Mouse (Mus musculus): ENCODE data around the gene Tmem150a. TPM values are rescaled to one million over a fixed set of nuclear protein-coding genes. Genes with fewer than 3 reads are reported as not detected.

Tmem150a gene
- 14.8 and 15.4 TPM in 2 replicates for polyA plus RNA-seq (2015; fragmentation: Nextera tagmentation; extraction: Ambion mirVana)

- Histone ChIP-seq H3K4me3 (replicated peaks) (peak within 1 kb of the TSS; percentile 62), H3K9ac (peak within 1 kb of the TSS; percentile 52), H3K4me1 (peaks cover 33% of the 10 kb centered on the region; the same call in 1 of the 2 replicates), H3K4me2 (peak within 1 kb of the TSS; percentile 86), H3K27me3 (replicated peaks) (no peaks in the 10 kb centered on the region), H3K36me3 (peaks cover 20% of the 10 kb centered on the region; the same call in 1 of the 2 replicates), H3K9me3 (no peaks in the 10 kb centered on the region), H3K27ac (peak within 1 kb of the TSS; percentile 36; the same call in 1 of the 2 replicates)
- 0% methylated on average over 67 of the region's 71 CpGs for WGBS
- ATAC-seq (ENCODE audit: insufficient read depth, low FRiP score, low read depth): peak; percentile 88
Measured at GRCm38 (mm10) chr6:72355066-72355911, at the start of gene Tmem150a. Gene Tmem150a, plus strand, starts transcription at chr6:72355447.

DNA sequence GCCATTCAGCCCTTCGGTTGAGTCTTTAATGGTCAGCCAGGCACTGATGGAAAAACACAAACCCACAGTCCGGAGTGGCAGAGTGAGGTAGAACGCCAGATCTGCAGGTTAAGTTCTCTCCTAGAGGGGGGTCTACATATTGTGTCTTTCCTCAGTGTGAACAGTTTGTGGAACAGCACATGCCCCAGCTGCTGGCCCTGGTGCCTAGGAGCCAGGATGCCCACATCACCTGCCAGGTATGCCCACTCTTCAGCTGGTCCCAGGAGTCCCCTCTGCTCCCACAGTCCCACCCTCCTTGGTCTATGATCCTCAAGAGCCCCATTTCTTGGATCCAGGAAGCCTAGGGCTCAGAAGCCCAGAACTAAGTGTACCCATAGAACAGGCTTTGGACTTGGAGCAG is 43.0 kb upstream of the Tmem150a start:
- no peak for ATAC-seq (ENCODE audit: insufficient read depth, low FRiP score, low read depth)
- Histone ChIP-seq H3K4me2 (no peak overlapping the region), H3K27ac (no peak overlapping the region), H3K4me1 (no peaks in the 10 kb centered on the region), H3K9me3 (no peaks in the 10 kb centered on the region), H3K4me3 (replicated peaks) (no peak overlapping the region), H3K9ac (no peak overlapping the region), H3K27me3 (replicated peaks) (no peaks in the 10 kb centered on the region), H3K36me3 (0 out of 2 replicates have a peak, but pooled peaks cover 2% of the 10 kb centered on the region)
- whole genome bisulfite sequencing: 91% methylated on average over 3 of the region's 3 CpGs

DNA sequence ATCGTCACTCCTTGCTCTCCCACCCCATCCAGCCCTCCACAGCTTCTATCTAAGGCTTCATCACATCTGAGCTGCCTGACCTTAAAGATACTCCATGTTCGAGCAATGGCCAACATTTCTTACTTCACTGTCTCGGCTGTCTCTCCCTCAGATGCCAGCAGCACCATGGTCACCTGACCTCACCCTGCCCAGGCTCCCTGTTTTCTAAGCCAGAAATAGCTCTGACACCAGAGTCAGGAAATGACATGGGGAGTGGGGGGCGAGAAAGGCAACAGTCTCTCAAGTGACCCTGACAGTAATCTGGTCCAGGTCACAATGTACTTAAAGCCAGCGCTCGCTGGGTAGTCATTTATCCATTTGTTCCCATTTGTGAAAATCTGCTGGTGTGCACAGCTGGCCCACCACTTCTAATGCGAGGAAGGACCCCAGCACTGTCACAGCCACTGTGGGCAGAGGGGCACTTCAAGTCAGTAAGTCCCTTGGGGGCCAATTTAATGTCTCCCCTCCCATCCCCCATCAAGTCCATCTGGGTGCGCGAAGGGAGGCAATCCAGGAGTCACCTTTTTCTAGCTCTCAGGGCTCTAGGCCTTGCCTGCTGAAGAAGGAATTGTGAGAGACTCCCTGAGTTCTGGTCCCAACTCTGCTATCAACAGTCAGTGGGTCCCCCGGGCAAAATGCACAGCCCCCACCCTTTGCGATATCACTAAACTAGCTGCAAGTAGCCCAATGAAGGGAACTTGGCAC is 42.0 kb upstream of the Tmem150a start:
- ATAC-seq (ENCODE audit: insufficient read depth, low FRiP score, low read depth): no peak
- Histone ChIP-seq H3K27me3 (replicated peaks) (no peaks in the 10 kb centered on the region), H3K27ac (no peak overlapping the region), H3K9me3 (no peaks in the 10 kb centered on the region), H3K9ac (no peak overlapping the region), H3K4me1 (no peaks in the 10 kb centered on the region), H3K36me3 (0 out of 2 replicates have a peak, but pooled peaks cover 7% of the 10 kb centered on the region), H3K4me2 (no peak overlapping the region), H3K4me3 (replicated peaks) (no peak overlapping the region)
- WGBS: 84% methylated on average over 11 of the region's 11 CpGs

- ATAC-seq (ENCODE audit: insufficient read depth, low FRiP score, low read depth): no peak
- H3K27ac ChIP-seq: no peak overlapping the region
- H3K36me3 ChIP-seq: peaks cover 23% of the 10 kb centered on the region
Measured at GRCm38 (mm10) chr6:72315384-72315783, 39.9 kb upstream of the Tmem150a start.

DNA sequence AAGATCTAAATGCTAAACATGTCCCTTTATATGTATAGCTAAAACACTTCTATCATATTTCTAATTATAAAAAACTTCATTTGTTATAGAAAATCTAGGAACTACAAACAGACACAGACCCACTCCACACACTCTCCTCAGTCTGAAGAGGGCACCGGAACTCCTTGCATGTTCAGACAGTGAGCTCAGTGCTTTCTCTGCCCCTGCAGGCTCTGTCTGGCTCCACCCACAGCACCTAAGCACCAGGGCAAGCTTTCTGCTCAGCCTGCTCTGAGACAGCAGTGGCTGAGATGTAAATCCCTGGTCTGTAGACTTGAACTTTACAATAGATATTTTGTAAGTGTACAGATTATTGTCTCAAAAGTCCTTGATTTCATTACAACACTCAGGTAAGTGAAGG is 39.2 kb upstream of the Tmem150a start:
- Histone ChIP-seq H3K4me3 (replicated peaks) (no peak overlapping the region), H3K4me1 (no peaks in the 10 kb centered on the region), H3K27me3 (replicated peaks) (no peaks in the 10 kb centered on the region), H3K9me3 (no peaks in the 10 kb centered on the region), H3K9ac (no peak overlapping the region), H3K27ac (no peak overlapping the region), H3K36me3 (peaks cover 28% of the 10 kb centered on the region), H3K4me2 (no peak overlapping the region)
- 67% methylated on average over 1 of the region's 1 CpGs for WGBS
- ATAC-seq (ENCODE audit: insufficient read depth, low FRiP score, low read depth): no peak

More at GRCm38 (mm10) chr6:72315384-72315783, 39.9 kb upstream of the Tmem150a start:
- Histone ChIP-seq H3K27me3 (replicated peaks) (no peaks in the 10 kb centered on the region), H3K4me1 (no peaks in the 10 kb centered on the region), H3K9ac (no peak overlapping the region), H3K9me3 (no peaks in the 10 kb centered on the region), H3K4me3 (replicated peaks) (no peak overlapping the region), H3K4me2 (no peak overlapping the region)
- 84% methylated on average over 2 of the region's 2 CpGs for WGBS

- no peak for ATAC-seq (ENCODE audit: insufficient read depth, low FRiP score, low read depth)
- Histone ChIP-seq H3K36me3 (peaks cover 37% of the 10 kb centered on the region), H3K27me3 (replicated peaks) (no peaks in the 10 kb centered on the region), H3K4me2 (no peak overlapping the region), H3K4me1 (no peaks in the 10 kb centered on the region), H3K9ac (no peak overlapping the region), H3K4me3 (replicated peaks) (no peak overlapping the region), H3K27ac (no peak overlapping the region), H3K9me3 (no peaks in the 10 kb centered on the region)
- WGBS: 86% methylated on average over 4 of the region's 5 CpGs
Measured at GRCm38 (mm10) chr6:72318440-72318839, 36.8 kb upstream of the Tmem150a start.

GRCm38 (mm10) chr6:72319019-72319418 is 36.2 kb upstream of the Tmem150a start:
- ATAC-seq (ENCODE audit: insufficient read depth, low FRiP score, low read depth): no peak
- Histone ChIP-seq H3K9me3 (no peaks in the 10 kb centered on the region), H3K4me3 (replicated peaks) (no peak overlapping the region), H3K9ac (no peak overlapping the region), H3K4me1 (no peaks in the 10 kb centered on the region), H3K27ac (no peak overlapping the region), H3K4me2 (no peak overlapping the region), H3K36me3 (peaks cover 40% of the 10 kb centered on the region), H3K27me3 (replicated peaks) (no peaks in the 10 kb centered on the region)
- 81% methylated on average over 11 of the region's 11 CpGs for WGBS

DNA sequence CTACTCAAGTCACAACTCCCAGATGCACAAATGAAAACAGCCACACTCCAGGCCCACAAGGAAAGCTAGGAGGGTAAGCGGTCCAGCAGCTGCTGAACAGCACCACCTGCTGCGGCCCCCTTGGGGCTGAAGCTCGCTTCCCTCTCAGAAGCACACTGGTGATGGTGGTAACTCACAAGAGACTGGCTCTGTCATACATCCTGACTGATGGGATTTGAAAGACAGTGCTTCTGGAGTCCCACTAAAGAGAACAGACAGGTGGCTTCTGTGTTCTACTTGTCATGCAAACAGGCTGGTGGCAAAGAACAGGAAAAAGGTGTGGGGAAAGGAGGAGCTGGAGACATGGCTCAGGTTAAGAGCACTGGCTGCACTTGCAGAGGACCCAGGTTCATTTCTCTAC is 32.3 kb upstream of the Tmem150a start:
- no peak for ATAC-seq (ENCODE audit: insufficient read depth, low FRiP score, low read depth)
- H3K4me1 ChIP-seq: no peaks in the 10 kb centered on the region
- no peak overlapping the region for H3K4me2 ChIP-seq
- 97% methylated on average over 3 of the region's 3 CpGs for WGBS
- H3K27ac ChIP-seq: no peak overlapping the region
- no peak overlapping the region for H3K9ac ChIP-seq
- H3K4me3 ChIP-seq (replicated peaks): no peak overlapping the region
- no peaks in the 10 kb centered on the region for H3K27me3 ChIP-seq (replicated peaks)
- peaks cover 55% of the 10 kb centered on the region for H3K36me3 ChIP-seq
- H3K9me3 ChIP-seq: no peaks in the 10 kb centered on the region

GRCm38 (mm10) chr6:72323786-72324508 is 31.3 kb upstream of the Tmem150a start:
- H3K9ac ChIP-seq: no peak overlapping the region
- H3K4me2 ChIP-seq: no peak overlapping the region
- H3K27me3 ChIP-seq (replicated peaks): no peaks in the 10 kb centered on the region
- H3K4me1 ChIP-seq: no peaks in the 10 kb centered on the region
- no peak overlapping the region for H3K27ac ChIP-seq
- no peaks in the 10 kb centered on the region for H3K9me3 ChIP-seq
- peak; percentile 77; the same call in 1 of the 2 replicates for ATAC-seq (ENCODE audit: insufficient read depth, low FRiP score, low read depth)
- WGBS: 82% methylated on average over 6 of the region's 6 CpGs
- peaks cover 58% of the 10 kb centered on the region for H3K36me3 ChIP-seq
- no peak overlapping the region for H3K4me3 ChIP-seq (replicated peaks)

DNA sequence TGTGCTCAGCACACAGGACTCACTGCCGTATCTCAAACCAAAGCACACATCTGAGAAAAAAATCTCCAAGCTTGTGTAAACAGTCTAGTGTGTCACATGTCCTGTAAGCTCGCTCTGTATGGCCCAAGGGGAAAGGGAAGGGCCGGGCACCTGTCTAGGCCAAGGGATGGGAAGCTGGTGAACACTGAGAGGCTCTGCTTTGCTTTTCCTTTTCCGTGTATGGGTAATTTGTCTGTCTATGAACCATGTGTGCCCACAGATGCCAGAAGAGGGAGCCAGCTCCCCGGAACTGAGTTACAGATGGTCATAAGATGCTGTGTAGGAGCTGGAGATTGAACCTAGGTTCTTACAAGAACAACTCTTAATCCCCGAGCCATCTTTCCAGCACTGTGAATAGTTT is 29.0 kb upstream of the Tmem150a start:
- peak; percentile 87 for ATAC-seq (ENCODE audit: insufficient read depth, low FRiP score, low read depth)
- WGBS: 57% methylated on average over 6 of the region's 6 CpGs
- H3K36me3 ChIP-seq: peaks cover 45% of the 10 kb centered on the region

DNA sequence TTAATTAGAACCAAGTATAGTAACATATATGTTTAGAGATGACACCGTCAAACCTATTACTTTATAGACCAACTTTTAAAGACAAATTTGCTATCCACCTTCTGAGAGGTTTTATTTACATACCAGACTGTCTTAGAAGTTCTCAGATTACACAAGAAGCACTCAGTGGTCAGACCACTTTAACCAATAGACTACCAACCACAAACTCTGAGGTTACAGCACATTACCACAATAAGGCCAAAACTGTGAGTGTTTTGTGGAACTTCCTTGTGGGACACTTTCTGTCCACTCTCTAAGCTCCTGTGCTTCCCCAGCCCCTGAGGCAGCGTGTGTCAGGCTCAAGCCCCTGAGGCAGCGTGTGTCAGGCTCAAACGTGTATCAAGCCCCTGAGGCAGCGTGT is 26.2 kb upstream of the Tmem150a start:
- Histone ChIP-seq H3K27ac (no peak overlapping the region), H3K9me3 (no peaks in the 10 kb centered on the region), H3K9ac (no peak overlapping the region), H3K27me3 (replicated peaks) (no peaks in the 10 kb centered on the region), H3K4me1 (no peaks in the 10 kb centered on the region), H3K4me3 (replicated peaks) (no peak overlapping the region), H3K36me3 (peaks cover 51% of the 10 kb centered on the region), H3K4me2 (no peak overlapping the region)
- no peak for ATAC-seq (ENCODE audit: insufficient read depth, low FRiP score, low read depth)
- 86% methylated on average over 5 of the region's 5 CpGs for WGBS

More for the DNA sequence above, 29.0 kb upstream of the Tmem150a start:
- no peak overlapping the region for H3K4me3 ChIP-seq (replicated peaks)
- no peaks in the 10 kb centered on the region for H3K4me1 ChIP-seq
- no peak overlapping the region for H3K27ac ChIP-seq
- no peak overlapping the region for H3K9ac ChIP-seq
- H3K9me3 ChIP-seq: no peaks in the 10 kb centered on the region
- H3K27me3 ChIP-seq (replicated peaks): no peaks in the 10 kb centered on the region
- H3K4me2 ChIP-seq: no peak overlapping the region
